In genomic region chr3:129605487-129605886, GRCm38 (mm10) we compare ENCODE assay signal across 27 mouse cellular contexts.
DNase-seq lines count a peak whose midpoint lies in the region; ATAC-seq and TF ChIP-seq lines count a peak whose summit lies in the region.
"Had no signal": no experiment of that assay in that cellular context is flagged by ENCODE, and none has a peak within 500 bp of the region (broad histone marks: within the 10 kb centered on the region; RNA-seq: fewer than 3 reads in every experiment).

No protein-coding gene starts in this region.

- H3K4me2 ChIP-seq in stomach, embryonic 14.5 days (replicated peaks; ENCODE audit: low read depth, low read length): no peak overlapping the region
- no peak overlapping the region for H3K4me2 ChIP-seq in stomach, postnatal 0 days (replicated peaks; ENCODE audit: low read depth)
- H3K4me2 ChIP-seq: embryonic facial prominence, embryonic 13.5 days; limb, embryonic 12.5 days; liver, embryonic 15.5 days; lung, embryonic 14.5 days; midbrain, embryonic 12.5 days had no signal

- TF ChIP-seq EP300 in stomach, postnatal 0 days (optimal IDR thresholded peaks at IDR 0.05): no peak

- 85% methylated on average over 7 of the region's 7 CpGs for WGBS in stomach, embryonic 14.5 days
- WGBS in stomach, postnatal 0 days: 79% methylated on average over 7 of the region's 7 CpGs

- peak overlapping the region; percentile 80; the same call in 1 of the 2 replicates for H3K27ac ChIP-seq in stomach, embryonic 14.5 days (ENCODE audit: low read length)
- H3K27ac ChIP-seq in stomach, postnatal 0 days (replicated peaks): no peak overlapping the region
- H3K27ac ChIP-seq: embryonic facial prominence, embryonic 13.5 days; forebrain, embryonic 10.5 days; gastrocnemius, adult 2 months; limb, embryonic 12.5 days; liver, embryonic 15.5 days; midbrain, embryonic 12.5 days had no signal

- peak; percentile 37 to 41 for DNase-seq in cerebellum, postnatal 10 days
- no peak for DNase-seq in cerebellum, adult 11-12 months
- DNase-seq in left cerebral cortex, postnatal 4 days: peak; percentile 20
- no peak for DNase-seq in left cerebral cortex, postnatal 14 days (ENCODE audit: low spot score in 2 of 2)
- DNase-seq in stomach, postnatal 0 days (ENCODE audit: low spot score): no peak
- no peak for DNase-seq in right cerebral cortex, postnatal 14 days
- no peak for DNase-seq in ovary, postnatal 10 days (ENCODE audit: low spot score)
- DNase-seq: adrenal gland, adult 8-10 months; cerebellum, adult 11 months; cerebellum, adult 9-11 months; gastrocnemius, adult 2 months; heart, postnatal 14 days; kidney, adult 11 months; kidney, postnatal 14 days; layer of hippocampus, adult 9-11 months; lung, embryonic 14.5 days; lung, postnatal 14 days; right cerebral cortex, adult 18-20 months had no signal

- no peaks in the 10 kb centered on the region for H3K27me3 ChIP-seq in stomach, embryonic 14.5 days (ENCODE audit: control insufficient read depth, insufficient read depth, low read length)
- no peaks in the 10 kb centered on the region for H3K27me3 ChIP-seq in stomach, postnatal 0 days (ENCODE audit: control insufficient read depth, insufficient read depth, low read length)
- H3K27me3 ChIP-seq: CH12.LX; embryonic facial prominence, embryonic 13.5 days; limb, embryonic 12.5 days; liver, embryonic 15.5 days; midbrain, embryonic 12.5 days had no signal

- peaks cover 4% of the 10 kb centered on the region; the same call in 1 of the 2 replicates for H3K4me1 ChIP-seq in stomach, embryonic 14.5 days (ENCODE audit: control insufficient read depth, insufficient read depth, low read length)
- H3K4me1 ChIP-seq in stomach, postnatal 0 days (replicated peaks; ENCODE audit: control insufficient read depth, insufficient read depth): no peaks in the 10 kb centered on the region
- H3K4me1 ChIP-seq: limb, embryonic 12.5 days; liver, embryonic 15.5 days had no signal

- H3K36me3 ChIP-seq in stomach, embryonic 14.5 days (ENCODE audit: control insufficient read depth, insufficient read depth, low read length): 0 out of 2 replicates have a peak, but pooled peaks cover 2% of the 10 kb centered on the region
- no peaks in the 10 kb centered on the region for H3K36me3 ChIP-seq in stomach, postnatal 0 days (ENCODE audit: control insufficient read depth, insufficient read depth, low read length)
- H3K36me3 ChIP-seq: midbrain, embryonic 12.5 days had no signal

- H3K4me3 ChIP-seq in stomach, embryonic 14.5 days (ENCODE audit: low read depth, low read length): no peak overlapping the region
- no peak overlapping the region for H3K4me3 ChIP-seq in stomach, postnatal 0 days (ENCODE audit: low read depth, low read length)
- H3K4me3 ChIP-seq: embryonic facial prominence, embryonic 13.5 days; forebrain, embryonic 10.5 days; gastrocnemius, adult 2 months; limb, embryonic 12.5 days; liver, embryonic 15.5 days; midbrain, embryonic 12.5 days had no signal

- H3K9me3 ChIP-seq in stomach, embryonic 14.5 days (ENCODE audit: control insufficient read depth, low read depth, low read length): no peaks in the 10 kb centered on the region
- H3K9me3 ChIP-seq in stomach, postnatal 0 days (ENCODE audit: control insufficient read depth, low read length): no peaks in the 10 kb centered on the region
- H3K9me3 ChIP-seq: embryonic facial prominence, embryonic 13.5 days; forebrain, embryonic 10.5 days; limb, embryonic 12.5 days; liver, embryonic 15.5 days; midbrain, embryonic 12.5 days had no signal

- no peak for ATAC-seq in stomach, embryonic 14.5 days (ENCODE audit: insufficient number of reproducible peaks, insufficient read depth, low FRiP score, low read depth)
- no peak for ATAC-seq in stomach, postnatal 0 days (ENCODE audit: low FRiP score, low TSS enrichment)
- ATAC-seq: activated CD4-positive, CD25-positive, alpha-beta regulatory T cell, adult 4 months; forebrain, embryonic 16.5 days had no signal

- intact Hi-C loops in left cerebral cortex, postnatal 4 days (cut with DNase I): no loop called here
- intact Hi-C loops in left cerebral cortex, postnatal 14 days (cut with DNase I): no loop called here

- TF ChIP-seq CTCF in stomach, postnatal 0 days (IDR thresholded peaks at IDR 0.05; ENCODE audit: low read depth): no peak

- H3K9ac ChIP-seq in stomach, embryonic 14.5 days (replicated peaks; ENCODE audit: low read depth, low read length): no peak overlapping the region
- H3K9ac ChIP-seq in stomach, postnatal 0 days (ENCODE audit: low read length): no peak overlapping the region
- H3K9ac ChIP-seq: embryonic facial prominence, embryonic 13.5 days; limb, embryonic 12.5 days; liver, embryonic 15.5 days; lung, embryonic 14.5 days; midbrain, embryonic 12.5 days had no signal

Comparison
In these comparisons a context has a peak if more than half of its experiments do, and no peak if none do; other contexts are left out.
1. DNase-seq: peak in cerebellum, postnatal 10 days (2 of 2) and left cerebral cortex, postnatal 4 days (single experiment); none in cerebellum, adult 11-12 months (single experiment), left cerebral cortex, postnatal 14 days (0 of 2), stomach, postnatal 0 days (single experiment), right cerebral cortex, postnatal 14 days (single experiment) and ovary, postnatal 10 days (single experiment).